Mouse (Mus musculus) spleen, adult 2 months (tissue): Measurements from ENCODE around the gene Slit3.

Experiments
- CTCF ChIP-seq: fragments of 200-500 bp; IDR thresholded peaks from 2 replicates; pipeline ENCODE4 v1.5.1; 2011; ENCODE audit warnings: mild to moderate bottlenecking, inconsistent platforms; ENCODE audit not compliant: insufficient read depth, insufficient read length, insufficient replicate concordance; ENCODE audit errors: extremely low read depth
- POLR2A ChIP-seq: fragments of 200-500 bp; IDR thresholded peaks from 2 replicates; pipeline ENCODE4 v1.6.1; 2011; ENCODE audit warnings: low read depth, low read length, inconsistent platforms

DNA sequence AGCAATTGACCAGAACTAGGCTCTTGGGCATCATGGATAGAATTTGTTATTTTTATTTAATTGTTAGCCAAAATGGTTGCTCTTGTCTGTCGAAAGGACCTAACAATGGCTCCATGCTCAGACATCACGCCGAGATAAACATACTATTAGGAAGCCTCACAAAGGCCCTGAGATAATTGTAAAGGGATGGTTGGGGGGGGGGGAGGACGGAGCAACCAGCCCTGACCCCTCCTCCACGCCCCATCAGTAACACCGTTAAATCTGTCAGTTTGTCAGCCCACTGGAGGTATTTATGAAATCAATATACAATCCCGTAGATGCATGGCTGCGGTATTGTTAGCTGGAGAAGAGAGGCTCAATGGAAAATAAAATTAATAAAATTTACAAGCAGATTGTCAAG, 383.9 kb downstream of the Slit3 start:
- TF ChIP-seq POLR2A: no peak
- no peak for TF ChIP-seq CTCF
